Mouse (Mus musculus) erythroblast, embryonic 14.5 days (primary cell): ENCODE results near the gene Grik4.

Experiments used
- GATA1 ChIP-seq: IDR thresholded peaks from 2 replicates; pipeline ENCODE4 v1.6.1; 2012; ENCODE audit warnings: low read length, inconsistent platforms, mixed read lengths
- TAL1 ChIP-seq: IDR thresholded peaks from 3 replicates; pipeline ENCODE4 v1.6.1; 2012; ENCODE audit warnings: low read length, inconsistent platforms, mixed read lengths

DNA sequence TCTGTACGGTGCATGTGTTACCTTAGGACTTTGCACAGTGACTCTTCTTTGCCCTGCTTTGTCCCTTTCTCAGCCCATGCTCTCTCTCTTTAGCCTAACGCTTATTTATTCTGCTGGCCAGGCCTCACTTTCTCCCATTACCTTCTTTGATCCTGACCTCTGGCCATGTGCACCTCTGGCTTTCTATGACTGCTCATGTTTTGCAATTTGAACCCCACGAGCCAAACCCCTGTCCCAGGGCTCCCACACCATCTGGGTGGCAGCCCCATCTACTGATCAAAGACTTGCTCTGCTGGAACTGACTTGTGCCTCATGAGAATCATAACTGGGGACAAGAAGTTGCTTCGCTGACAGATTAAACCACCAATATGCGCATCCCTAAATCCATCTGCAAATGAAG is 294.4 kb downstream of the Grik4 start:
- TF ChIP-seq GATA1 = no peak
- no peak for TF ChIP-seq TAL1
